Mouse (Mus musculus) kidney, embryonic 14.5 days (tissue): ENCODE measurements around the gene Micu1. TPM values are rescaled to one million over a fixed set of nuclear protein-coding genes. Genes with fewer than 3 reads are reported as not detected.
A peak's percentile ranks its signal among the peaks of the same experiment; 100 is the strongest.

ENCODE experiments used
- ATAC-seq: fragments of 200-750 bp; cut with Nextera tagmentation; 2 replicates; pipeline ENCODE4 v1.8.0; 2017; ENCODE audit warnings: moderate number of reproducible peaks, mild to moderate bottlenecking, moderate TSS enrichment, moderate library complexity; ENCODE audit not compliant: low FRiP score, low TSS enrichment
- H3K27ac ChIP-seq: fragments of 300-500 bp; sonication (generic); 2 replicates; pipeline ENCODE4 v1.5.1; 2014; ENCODE audit warnings: low read depth, mild to moderate bottlenecking, low read length, moderate library complexity, mixed read lengths
- H3K27me3 ChIP-seq: fragments of 300-500 bp; sonication (generic); 2 replicates; pipeline ENCODE4 v1.6.1; 2014; ENCODE audit warnings: mild to moderate bottlenecking, low read length; ENCODE audit not compliant: control insufficient read depth, insufficient read depth
- H3K36me3 ChIP-seq: fragments of 300-500 bp; sonication (generic); 2 replicates; pipeline ENCODE4 v1.6.1; 2014; ENCODE audit warnings: low read length, mixed read lengths; ENCODE audit not compliant: control insufficient read depth, insufficient read depth
- H3K4me1 ChIP-seq: fragments of 300-500 bp; sonication (generic); 2 replicates; pipeline ENCODE4 v1.6.1; 2014; ENCODE audit warnings: low read length, mixed read lengths; ENCODE audit not compliant: control insufficient read depth, insufficient read depth
- H3K4me2 ChIP-seq: fragments of 300-500 bp; sonication (generic); replicated peaks from 2 replicates; pipeline ENCODE4 v1.6.1; 2014; ENCODE audit warnings: low read depth, mild to moderate bottlenecking, low read length
- H3K4me3 ChIP-seq: fragments of 300-500 bp; sonication (generic); 2 replicates; pipeline ENCODE4 v1.5.1; 2014; ENCODE audit warnings: mild to moderate bottlenecking, low read length
- H3K9ac ChIP-seq: fragments of 300-500 bp; sonication (generic); 2 replicates; pipeline ENCODE4 v1.6.1; 2014; ENCODE audit warnings: low read depth, mild to moderate bottlenecking, low read length, moderate library complexity
- H3K9me3 ChIP-seq: fragments of 300-500 bp; sonication (generic); 2 replicates; pipeline ENCODE4 v1.6.1; 2016; ENCODE audit warnings: low read length; ENCODE audit not compliant: control insufficient read depth
- WGBS: fragments of 180-500 bp; shearing (Covaris S2); extraction: QIAGEN DNeasy Blood & Tissue Kit; methylation state at CpG from one replicate; pipeline ENCODE4 v1.1.7; 2014; 5-methylcytosine and 5-hydroxymethylcytosine counted together
- polyA plus RNA-seq: library from polyadenylated mRNA; unstranded; fragments of >200 nt; fragmentation: Nextera tagmentation; extraction: Ambion mirVana; gene quantifications from 2 replicates; pipeline ENCODE4 v1.2.1, GENCODE M21; 2014

The Micu1 gene
- polyA plus RNA-seq, 1 experiment from 2014 or later: 83.3 TPM

DNA sequence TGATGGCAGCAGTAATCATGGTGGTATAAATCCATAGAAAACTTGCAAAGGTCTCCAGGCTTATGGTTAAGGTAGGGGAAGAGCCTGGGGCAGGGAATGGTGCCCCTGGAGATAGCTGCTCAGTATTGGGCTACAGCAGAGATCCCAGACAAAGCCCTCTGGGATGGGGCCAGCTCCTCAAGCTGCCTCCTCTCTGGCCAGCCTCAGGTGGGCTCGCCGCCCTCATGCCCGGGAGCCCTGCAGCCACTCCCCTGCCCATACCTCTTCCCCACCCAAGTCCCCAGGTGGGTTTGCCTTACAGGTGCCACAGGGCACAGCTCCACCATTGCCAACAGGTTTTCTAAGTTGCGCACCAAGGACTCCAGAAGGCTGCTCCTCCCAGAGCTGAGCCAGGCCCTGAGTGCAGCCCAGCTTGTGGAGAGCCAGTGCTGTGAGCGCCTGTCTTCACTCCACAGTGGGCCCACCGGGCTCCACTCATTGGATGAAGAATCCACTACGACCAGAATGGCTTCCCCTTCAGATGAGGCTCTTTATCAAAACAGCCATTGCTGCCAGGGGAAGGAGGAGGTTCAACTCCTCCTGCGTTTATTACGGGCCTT is 196.0 kb downstream of the Micu1 start:
- Histone ChIP-seq H3K4me2 (no peak overlapping the region), H3K27me3 (no peaks in the 10 kb centered on the region), H3K36me3 (peaks cover 45% of the 10 kb centered on the region), H3K27ac (peak overlapping the region; percentile 94), H3K4me1 (peaks cover 39% of the 10 kb centered on the region), H3K9ac (no peak overlapping the region), H3K4me3 (no peak overlapping the region), H3K9me3 (no peaks in the 10 kb centered on the region)
- ATAC-seq: no peak
- 62% methylated on average over 9 of the region's 9 CpGs for WGBS

DNA sequence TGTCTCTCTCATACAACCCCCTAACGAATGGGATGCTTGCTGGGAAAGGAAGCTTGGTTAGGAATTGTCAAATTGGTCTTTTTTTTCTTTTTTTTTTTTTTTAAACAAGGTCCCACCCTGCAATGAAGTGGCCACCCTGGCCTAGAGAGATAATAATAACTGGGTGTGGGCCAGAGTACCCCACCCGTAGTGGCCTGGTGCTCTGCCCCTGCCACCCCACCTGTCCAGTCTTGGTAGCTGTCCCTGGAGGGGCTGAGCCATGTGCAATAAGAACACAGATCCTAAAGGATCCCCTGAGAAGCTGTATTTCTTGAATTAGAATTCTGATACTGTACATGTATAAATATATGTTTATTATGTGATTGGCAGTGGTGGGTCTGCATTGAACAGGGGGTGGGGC is 196.7 kb downstream of the Micu1 start:
- H3K9ac ChIP-seq: peak overlapping the region; percentile 14; the same call in 1 of the 2 replicates
- peaks cover 41% of the 10 kb centered on the region for H3K36me3 ChIP-seq
- H3K27ac ChIP-seq: peak overlapping the region; percentile 94
- ATAC-seq: no peak; the same call in 1 of the 2 replicates
- peaks cover 43% of the 10 kb centered on the region for H3K4me1 ChIP-seq
- no peak overlapping the region for H3K4me3 ChIP-seq
- no peak overlapping the region; the same call in 1 of the 2 replicates for H3K4me2 ChIP-seq
- no peaks in the 10 kb centered on the region for H3K9me3 ChIP-seq
- 20% methylated on average over 2 of the region's 2 CpGs for WGBS
- H3K27me3 ChIP-seq: no peaks in the 10 kb centered on the region

DNA sequence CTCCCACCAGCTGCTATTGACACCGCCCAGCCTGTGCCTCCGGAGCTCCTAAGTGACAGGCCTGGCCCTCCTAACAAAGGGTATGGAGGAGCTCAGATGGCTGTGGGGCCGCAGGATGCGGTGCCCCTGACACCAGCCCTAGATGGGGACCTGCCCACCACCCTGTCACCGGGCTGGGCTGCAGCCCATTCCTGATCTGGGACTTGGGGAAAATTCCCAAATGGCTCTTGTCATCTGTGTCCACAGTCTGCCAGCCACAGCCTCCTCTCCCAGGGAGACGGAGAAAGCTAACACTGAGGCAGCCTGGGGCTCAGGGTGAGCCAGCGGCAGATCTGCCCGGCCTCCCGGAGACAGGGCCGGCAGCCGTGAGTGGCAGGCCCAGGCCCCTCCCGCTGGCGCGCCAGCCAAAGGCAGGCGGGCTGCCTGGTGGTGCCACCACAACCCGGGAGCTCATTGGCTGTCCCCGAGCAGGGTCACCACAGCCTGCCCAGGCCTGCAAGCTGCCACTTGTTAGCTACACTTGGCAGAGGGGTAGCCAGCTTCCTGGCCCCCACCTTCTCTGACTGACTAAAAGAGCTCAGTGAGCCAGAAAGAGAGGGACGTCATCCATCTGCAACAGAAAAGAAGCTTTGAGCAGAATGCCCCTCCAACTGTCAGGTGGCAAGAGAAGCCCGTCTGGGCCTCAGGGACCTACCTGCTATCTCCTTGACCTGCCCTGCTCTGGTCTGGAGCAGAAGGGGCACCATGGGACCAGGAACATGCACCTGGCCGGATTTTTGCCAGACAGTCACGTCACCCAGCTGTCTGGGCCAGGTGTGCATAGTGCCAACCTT is 197.3 kb downstream of the Micu1 start:
- Histone ChIP-seq H3K4me1 (peaks cover 43% of the 10 kb centered on the region), H3K27me3 (no peaks in the 10 kb centered on the region), H3K4me3 (no peak overlapping the region), H3K27ac (peak overlapping the region; percentile 94), H3K36me3 (peaks cover 35% of the 10 kb centered on the region), H3K9ac (peak overlapping the region; percentile 18), H3K4me2 (peak overlapping the region; percentile 4; the same call in 1 of the 2 replicates), H3K9me3 (no peaks in the 10 kb centered on the region)
- ATAC-seq: peak; percentile 95
- WGBS: 8% methylated on average over 21 of the region's 21 CpGs

DNA sequence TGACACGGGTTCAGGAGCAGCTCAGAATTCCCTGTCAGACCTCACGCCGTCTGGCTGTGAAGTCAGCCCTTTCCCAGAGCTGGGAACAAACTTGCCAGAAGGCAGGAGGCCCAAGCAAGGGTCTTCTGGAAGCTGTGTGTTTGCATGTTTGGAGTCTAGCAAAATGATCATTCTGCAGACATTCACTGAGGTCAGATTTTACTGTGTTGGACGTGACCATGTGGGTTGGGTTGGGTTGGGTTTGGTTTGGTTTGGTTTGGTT is 197.8 kb downstream of the Micu1 start:
- H3K27me3 ChIP-seq: no peaks in the 10 kb centered on the region
- H3K36me3 ChIP-seq: peaks cover 31% of the 10 kb centered on the region
- no peak overlapping the region for H3K4me3 ChIP-seq
- no peak overlapping the region for H3K4me2 ChIP-seq
- H3K4me1 ChIP-seq: peaks cover 43% of the 10 kb centered on the region
- peak overlapping the region; percentile 18 for H3K9ac ChIP-seq
- no peaks in the 10 kb centered on the region for H3K9me3 ChIP-seq
- no peak for ATAC-seq
- 26% methylated on average over 4 of the region's 4 CpGs for WGBS
- H3K27ac ChIP-seq: peak overlapping the region; percentile 94

DNA sequence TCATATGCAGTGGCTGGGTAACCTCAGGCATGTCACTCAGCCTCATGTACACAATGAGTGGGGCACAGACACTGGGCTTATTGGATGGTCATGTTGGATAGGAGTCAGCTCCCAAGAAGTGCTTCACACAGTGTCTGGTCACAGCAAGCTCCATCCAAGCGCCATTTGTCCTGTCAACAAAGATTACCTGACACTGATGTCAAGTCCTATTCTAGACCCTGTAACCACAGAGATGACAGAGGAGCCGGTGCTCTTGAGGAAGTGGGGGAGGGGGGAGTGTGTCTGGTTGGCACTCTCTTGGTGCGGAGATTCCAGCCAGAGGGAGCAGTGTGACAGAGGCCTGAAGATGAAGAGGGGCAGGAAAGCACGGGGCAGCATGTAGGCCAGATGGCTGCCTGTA is 198.7 kb downstream of the Micu1 start:
- ATAC-seq: no peak
- H3K36me3 ChIP-seq: peaks cover 23% of the 10 kb centered on the region

DNA sequence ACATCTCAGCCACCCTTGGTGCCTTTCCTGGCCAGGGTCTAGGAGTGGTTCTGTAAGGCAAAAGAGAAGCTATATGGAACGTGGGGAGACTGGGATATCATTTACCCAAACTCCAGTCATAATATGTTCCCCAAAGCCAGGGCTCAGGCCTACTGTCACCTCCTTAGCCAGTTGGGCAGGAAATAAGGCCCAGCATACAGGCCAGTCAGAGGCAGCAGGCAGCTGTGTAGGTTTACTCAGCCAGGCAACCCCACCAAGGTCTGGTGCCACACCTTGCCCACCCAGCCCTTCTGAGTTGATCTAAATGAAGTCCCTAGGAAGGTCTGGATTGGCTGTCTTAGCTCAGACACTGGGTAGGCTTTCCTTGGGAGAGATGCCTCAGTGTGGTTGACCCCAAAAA is 199.2 kb downstream of the Micu1 start:
- no peaks in the 10 kb centered on the region for H3K9me3 ChIP-seq
- ATAC-seq: no peak
- H3K9ac ChIP-seq: no peak overlapping the region
- no peak overlapping the region for H3K4me2 ChIP-seq
- H3K36me3 ChIP-seq: peaks cover 17% of the 10 kb centered on the region
- H3K4me1 ChIP-seq: peaks cover 43% of the 10 kb centered on the region
- no peaks in the 10 kb centered on the region for H3K27me3 ChIP-seq
- H3K27ac ChIP-seq: no peak overlapping the region
- H3K4me3 ChIP-seq: no peak overlapping the region
- WGBS: 85% methylated on average over 1 of the region's 1 CpGs

More for the DNA sequence above, 198.7 kb downstream of the Micu1 start:
- Histone ChIP-seq H3K27me3 (no peaks in the 10 kb centered on the region), H3K9ac (no peak overlapping the region), H3K27ac (no peak overlapping the region; the same call in 1 of the 2 replicates), H3K9me3 (no peaks in the 10 kb centered on the region), H3K4me1 (peaks cover 43% of the 10 kb centered on the region), H3K4me3 (no peak overlapping the region), H3K4me2 (no peak overlapping the region)
- WGBS: 47% methylated on average over 4 of the region's 4 CpGs

DNA sequence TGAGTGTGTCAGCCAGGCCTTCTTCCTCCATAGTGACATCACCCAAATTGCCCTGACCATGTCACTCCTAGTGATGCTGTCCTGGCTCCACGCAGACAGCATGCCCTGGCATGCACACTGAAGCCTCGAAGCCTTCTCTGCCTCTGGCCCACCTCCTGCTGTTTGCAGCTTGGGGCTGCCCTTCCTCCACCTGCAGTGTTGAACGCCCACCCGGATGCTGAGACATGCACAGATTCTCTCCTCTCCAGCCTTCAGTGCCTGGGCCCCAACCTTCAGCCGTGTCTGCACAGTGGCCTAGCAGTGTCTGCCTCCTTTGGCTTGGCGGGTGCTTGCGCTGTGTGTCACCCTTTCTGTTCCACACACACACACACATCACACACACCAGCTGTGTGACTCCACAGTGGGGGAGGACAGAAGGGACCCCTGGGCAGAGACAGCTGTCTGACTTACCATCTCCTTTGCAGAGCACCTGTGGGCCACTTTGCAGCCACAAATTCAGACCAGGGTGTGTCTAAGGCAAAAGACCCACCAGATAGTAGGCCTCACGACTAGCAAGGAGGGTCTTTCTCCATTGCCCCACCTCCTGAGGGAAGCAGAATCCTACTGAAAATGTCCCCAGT is 199.8 kb downstream of the Micu1 start:
- Histone ChIP-seq H3K4me1 (peaks cover 46% of the 10 kb centered on the region), H3K4me2 (no peak overlapping the region), H3K36me3 (peaks cover 12% of the 10 kb centered on the region), H3K9me3 (no peaks in the 10 kb centered on the region), H3K9ac (no peak overlapping the region), H3K27me3 (no peaks in the 10 kb centered on the region), H3K27ac (no peak overlapping the region), H3K4me3 (no peak overlapping the region)
- WGBS: 72% methylated on average over 8 of the region's 8 CpGs
- ATAC-seq: no peak

DNA sequence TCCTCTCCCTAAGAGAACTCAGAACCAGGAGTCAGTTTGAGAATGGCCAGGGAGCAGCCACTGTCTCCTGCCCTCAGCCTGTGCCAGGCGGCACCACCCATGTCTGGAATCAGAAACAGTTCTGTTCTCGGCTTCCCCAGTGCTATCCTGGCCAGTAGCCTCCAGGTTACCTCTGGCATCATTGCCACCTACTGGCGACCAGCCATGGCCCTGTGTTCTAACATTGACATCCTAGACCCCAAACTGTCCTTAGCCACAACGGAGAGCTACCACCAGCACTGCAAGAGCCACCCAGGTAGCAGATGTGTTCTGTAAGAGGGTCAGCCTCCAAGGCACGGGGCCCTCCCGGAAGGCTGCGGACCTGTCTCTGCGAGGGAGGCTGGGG is 200.3 kb downstream of the Micu1 start:
- WGBS: 34% methylated on average over 8 of the region's 8 CpGs
- Histone ChIP-seq H3K9me3 (no peaks in the 10 kb centered on the region), H3K27ac (no peak overlapping the region), H3K4me1 (peaks cover 51% of the 10 kb centered on the region), H3K36me3 (peaks cover 7% of the 10 kb centered on the region), H3K9ac (no peak overlapping the region), H3K27me3 (no peaks in the 10 kb centered on the region), H3K4me2 (no peak overlapping the region), H3K4me3 (no peak overlapping the region)
- ATAC-seq: no peak

DNA sequence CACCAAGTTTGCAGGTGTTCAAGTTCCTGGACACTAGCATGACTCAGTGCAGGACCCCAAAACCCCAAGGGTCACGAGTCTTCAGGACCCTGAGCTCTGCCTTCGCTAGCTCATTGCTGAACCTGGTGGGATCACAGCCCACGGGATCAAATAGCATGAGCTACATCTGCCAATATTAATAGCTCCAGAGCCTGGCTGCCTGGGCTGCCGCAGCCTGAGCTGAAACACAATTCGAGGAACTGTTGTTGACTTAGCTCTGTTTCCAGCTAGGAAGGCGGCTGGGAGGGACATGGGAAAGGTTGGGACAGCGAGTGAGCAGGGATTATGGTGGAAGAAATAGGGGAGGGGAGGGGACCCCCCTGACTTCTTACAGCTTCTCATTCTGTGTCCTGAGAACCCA is 200.9 kb downstream of the Micu1 start:
- H3K4me1 ChIP-seq: peaks cover 53% of the 10 kb centered on the region
- 26% methylated on average over 7 of the region's 7 CpGs for WGBS
- no peak overlapping the region for H3K9ac ChIP-seq
- no peak overlapping the region for H3K4me3 ChIP-seq
- H3K36me3 ChIP-seq: peaks cover 3% of the 10 kb centered on the region
- no peak for ATAC-seq
- no peaks in the 10 kb centered on the region for H3K27me3 ChIP-seq
- no peak overlapping the region for H3K27ac ChIP-seq
- H3K4me2 ChIP-seq: no peak overlapping the region
- no peaks in the 10 kb centered on the region for H3K9me3 ChIP-seq
